Mouse (Mus musculus): ENCODE data around the gene Acox2. TPM values are rescaled to one million over a fixed set of nuclear protein-coding genes. Genes with fewer than 3 reads are reported as not detected.
"Not testable (repeated sequence)": the region's sequence is repeated elsewhere in the genome, so short reads cannot be mapped to it uniquely, and the experiment has no call there.

Gene Acox2
- polyA plus RNA-seq, 1 experiment = not detected

- TF ChIP-seq CTCF (IDR thresholded peaks at IDR 0.05; ENCODE audit: insufficient read depth, low read depth, low read length) (no peak), POLR2A (IDR thresholded peaks at IDR 0.05; ENCODE audit: insufficient read depth, low read depth, low read length) (no peak)
- Histone ChIP-seq H3K4me1 (ENCODE audit: control insufficient read depth, insufficient read depth, low read length) (no peaks in the 10 kb centered on the region), H3K4me3 (ENCODE audit: insufficient read depth, low read depth, low read length) (no peak overlapping the region), H3K27ac (ENCODE audit: insufficient read depth, low read depth, low read length) (no peak overlapping the region)
Observed at GRCm38 (mm10) chr14:8283784-8284183, 24.6 kb upstream of the Acox2 start.

- WGBS = 88% methylated on average over 8 of the region's 8 CpGs
- H3K27ac ChIP-seq (ENCODE audit: insufficient read depth, low read depth, low read length); H3K4me1 ChIP-seq (ENCODE audit: control insufficient read depth, insufficient read depth, low read length); H3K4me3 ChIP-seq (ENCODE audit: insufficient read depth, low read depth, low read length): not testable (repeated sequence)
Observed at GRCm38 (mm10) chr14:8271281-8271680, 12.1 kb upstream of the Acox2 start.

- no peaks in the 10 kb centered on the region for H3K4me1 ChIP-seq (ENCODE audit: control insufficient read depth, insufficient read depth, low read length)
- TF ChIP-seq CTCF (IDR thresholded peaks at IDR 0.05; ENCODE audit: insufficient read depth, low read depth, low read length) (no peak), POLR2A (IDR thresholded peaks at IDR 0.05; ENCODE audit: insufficient read depth, low read depth, low read length) (no peak)
- 95% methylated on average over 1 of the region's 1 CpGs for WGBS
- no peak overlapping the region for H3K27ac ChIP-seq (ENCODE audit: insufficient read depth, low read depth, low read length)
- no peak overlapping the region for H3K4me3 ChIP-seq (ENCODE audit: insufficient read depth, low read depth, low read length)
Observed at GRCm38 (mm10) chr14:8264378-8264777, 5.2 kb upstream of the Acox2 start.

GRCm38 (mm10) chr14:8262242-8262641 is 3.1 kb upstream of the Acox2 start:
- H3K4me3 ChIP-seq (ENCODE audit: insufficient read depth, low read depth, low read length) = no peak overlapping the region
- 53% methylated on average over 1 of the region's 1 CpGs for WGBS
- H3K27ac ChIP-seq (ENCODE audit: insufficient read depth, low read depth, low read length) = no peak overlapping the region
- TF ChIP-seq CTCF (IDR thresholded peaks at IDR 0.05; ENCODE audit: insufficient read depth, low read depth, low read length) (no peak), POLR2A (IDR thresholded peaks at IDR 0.05; ENCODE audit: insufficient read depth, low read depth, low read length) (no peak)
- H3K4me1 ChIP-seq (ENCODE audit: control insufficient read depth, insufficient read depth, low read length) = no peaks in the 10 kb centered on the region

- Histone ChIP-seq H3K27ac (ENCODE audit: insufficient read depth, low read depth, low read length) (no peak overlapping the region), H3K4me3 (ENCODE audit: insufficient read depth, low read depth, low read length) (no peak overlapping the region), H3K4me1 (ENCODE audit: control insufficient read depth, insufficient read depth, low read length) (no peaks in the 10 kb centered on the region)
- TF ChIP-seq CTCF (IDR thresholded peaks at IDR 0.05; ENCODE audit: insufficient read depth, low read depth, low read length) = no peak
- no peak for TF ChIP-seq POLR2A (IDR thresholded peaks at IDR 0.05; ENCODE audit: insufficient read depth, low read depth, low read length)
- WGBS = 81% methylated on average over 5 of the region's 5 CpGs
Observed at GRCm38 (mm10) chr14:8260214-8260613, 1.1 kb upstream of the Acox2 start.

- WGBS = 73% methylated on average over 3 of the region's 3 CpGs
- TF ChIP-seq CTCF (IDR thresholded peaks at IDR 0.05; ENCODE audit: insufficient read depth, low read depth, low read length) = no peak
- no peak for TF ChIP-seq POLR2A (IDR thresholded peaks at IDR 0.05; ENCODE audit: insufficient read depth, low read depth, low read length)
- no peaks in the 10 kb centered on the region for H3K4me1 ChIP-seq (ENCODE audit: control insufficient read depth, insufficient read depth, low read length)
- no peak overlapping the region for H3K27ac ChIP-seq (ENCODE audit: insufficient read depth, low read depth, low read length)
- no peak overlapping the region for H3K4me3 ChIP-seq (ENCODE audit: insufficient read depth, low read depth, low read length)
Observed at GRCm38 (mm10) chr14:8258752-8259151, 401 bp downstream of the Acox2 start.

- H3K27ac ChIP-seq (ENCODE audit: insufficient read depth, low read depth, low read length) = no peak overlapping the region
- TF ChIP-seq CTCF (IDR thresholded peaks at IDR 0.05; ENCODE audit: insufficient read depth, low read depth, low read length) (no peak), POLR2A (IDR thresholded peaks at IDR 0.05; ENCODE audit: insufficient read depth, low read depth, low read length) (no peak)
- H3K4me1 ChIP-seq (ENCODE audit: control insufficient read depth, insufficient read depth, low read length) = no peaks in the 10 kb centered on the region
Observed at GRCm38 (mm10) chr14:8258335-8258627, 872 bp downstream of the Acox2 start.

GRCm38 (mm10) chr14:8257521-8258334 is 1.4 kb downstream of the Acox2 start:
- TF ChIP-seq POLR2A (IDR thresholded peaks at IDR 0.05; ENCODE audit: insufficient read depth, low read depth, low read length) = no peak
- TF ChIP-seq CTCF (IDR thresholded peaks at IDR 0.05; ENCODE audit: insufficient read depth, low read depth, low read length) = no peak
- Histone ChIP-seq H3K4me3 (ENCODE audit: insufficient read depth, low read depth, low read length) (no peak overlapping the region), H3K4me1 (ENCODE audit: control insufficient read depth, insufficient read depth, low read length) (no peaks in the 10 kb centered on the region), H3K27ac (ENCODE audit: insufficient read depth, low read depth, low read length) (no peak overlapping the region)
- 53% methylated on average over 7 of the region's 7 CpGs for WGBS

More at GRCm38 (mm10) chr14:8258335-8258627, 872 bp downstream of the Acox2 start:
- 49% methylated on average over 3 of the region's 3 CpGs for WGBS
- no peak overlapping the region for H3K4me3 ChIP-seq (ENCODE audit: insufficient read depth, low read depth, low read length)

- WGBS = 78% methylated on average over 5 of the region's 5 CpGs
- H3K27ac ChIP-seq (ENCODE audit: insufficient read depth, low read depth, low read length) = no peak overlapping the region
- H3K4me1 ChIP-seq (ENCODE audit: control insufficient read depth, insufficient read depth, low read length) = no peaks in the 10 kb centered on the region
- no peak for TF ChIP-seq CTCF (IDR thresholded peaks at IDR 0.05; ENCODE audit: insufficient read depth, low read depth, low read length)
- TF ChIP-seq POLR2A (IDR thresholded peaks at IDR 0.05; ENCODE audit: insufficient read depth, low read depth, low read length) = no peak
- no peak overlapping the region for H3K4me3 ChIP-seq (ENCODE audit: insufficient read depth, low read depth, low read length)
Observed at GRCm38 (mm10) chr14:8256881-8257280, 2.3 kb downstream of the Acox2 start.

- H3K4me3 ChIP-seq (ENCODE audit: insufficient read depth, low read depth, low read length) = no peak overlapping the region
- no peak overlapping the region for H3K27ac ChIP-seq (ENCODE audit: insufficient read depth, low read depth, low read length)
- WGBS = 89% methylated on average over 6 of the region's 6 CpGs
- TF ChIP-seq CTCF (IDR thresholded peaks at IDR 0.05; ENCODE audit: insufficient read depth, low read depth, low read length) = no peak
- no peak for TF ChIP-seq POLR2A (IDR thresholded peaks at IDR 0.05; ENCODE audit: insufficient read depth, low read depth, low read length)
- no peaks in the 10 kb centered on the region for H3K4me1 ChIP-seq (ENCODE audit: control insufficient read depth, insufficient read depth, low read length)
Observed at GRCm38 (mm10) chr14:8256072-8256471, 3.1 kb downstream of the Acox2 start.

Data from olfactory bulb, adult 2 months (tissue).